Comparison of ENCODE assay signal across 1 mouse cellular context in the genomic region with DNA sequence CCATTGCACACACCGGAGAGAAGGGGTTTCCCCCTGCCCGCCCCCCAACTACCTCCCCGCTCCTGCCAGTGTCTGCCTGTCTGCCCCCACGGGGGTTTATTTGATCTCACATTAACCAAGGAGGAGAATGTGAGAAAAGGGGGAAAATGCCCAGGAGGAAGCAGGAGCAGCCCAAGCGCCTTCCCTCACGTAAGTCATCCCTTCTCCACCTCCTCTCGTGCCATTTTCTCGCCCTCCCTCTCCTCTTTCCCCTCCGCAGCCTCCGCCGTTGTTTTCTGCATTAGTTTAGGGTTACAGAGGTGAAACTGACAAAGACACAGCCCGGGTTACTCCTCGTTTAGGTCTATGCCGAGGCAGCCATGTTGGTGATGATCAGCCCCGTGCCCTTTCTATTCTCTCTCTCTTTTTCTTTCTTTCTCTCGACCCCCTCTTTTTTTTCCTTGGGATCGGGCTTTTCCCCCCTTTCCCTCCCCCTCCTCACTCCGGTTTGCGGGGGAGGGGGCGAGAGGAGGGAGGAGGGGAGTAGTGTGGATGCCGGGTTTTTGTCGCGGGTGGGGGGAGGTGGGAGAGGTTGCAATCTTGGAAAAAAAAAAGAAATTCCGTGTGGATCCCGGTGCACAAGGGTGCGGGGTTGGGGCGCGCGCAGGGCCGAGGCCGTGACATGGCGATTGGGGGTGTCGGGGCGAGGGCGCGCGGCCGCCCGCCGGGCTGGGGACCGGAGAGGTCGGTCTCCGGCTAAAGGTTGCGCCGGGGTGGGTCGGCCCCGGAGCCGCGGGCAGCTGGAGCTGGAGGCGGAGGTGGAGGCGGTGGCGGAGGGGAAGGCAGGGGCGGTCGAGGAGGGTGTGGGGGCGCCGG.
TF ChIP-seq lines count a peak whose summit lies in the region.

No protein-coding gene starts in this region.

TF ChIP-seq in CH12.LX, 34 proteins besides CTCF, POLR2A, EP300 and RAD21 (continued from another document):
- TF ChIP-seq MYC (IDR thresholded peaks at IDR 0.05; ENCODE audit: low read depth, low read length) (peak; percentile 51; the same call in 1 of the 2 replicates), ZC3H11A (IDR thresholded peaks at IDR 0.05; ENCODE audit: low read depth, low read length) (no peak), JUND (conservative IDR thresholded peaks at IDR 0.05; ENCODE audit: low read depth, low read length) (no peak), PAX5 (IDR thresholded peaks at IDR 0.05; ENCODE audit: low read length) (no peak), MAX (IDR thresholded peaks at IDR 0.05; ENCODE audit: low read length) (peak; percentile 20; the same call in 1 of the 2 replicates), ELF1 (IDR thresholded peaks at IDR 0.05; ENCODE audit: low read depth, low read length) (0 out of 2 replicates have a peak, but pooled peaks have one; percentile 25), CHD2 (IDR thresholded peaks at IDR 0.05; ENCODE audit: low read length) (peak; percentile 39; the same call in 1 of the 2 replicates), SIN3A (IDR thresholded peaks at IDR 0.05; ENCODE audit: low read length) (no peak; the same call in none of the 2 replicates)
